Mouse (Mus musculus): ENCODE results near the gene Hint1.
A peak's percentile ranks its signal among the peaks of the same experiment; 100 is the strongest.
"Not testable (repeated sequence)": the region's sequence is repeated elsewhere in the genome, so short reads cannot be mapped to it uniquely, and the experiment has no call there.

The Hint1 gene

DNA sequence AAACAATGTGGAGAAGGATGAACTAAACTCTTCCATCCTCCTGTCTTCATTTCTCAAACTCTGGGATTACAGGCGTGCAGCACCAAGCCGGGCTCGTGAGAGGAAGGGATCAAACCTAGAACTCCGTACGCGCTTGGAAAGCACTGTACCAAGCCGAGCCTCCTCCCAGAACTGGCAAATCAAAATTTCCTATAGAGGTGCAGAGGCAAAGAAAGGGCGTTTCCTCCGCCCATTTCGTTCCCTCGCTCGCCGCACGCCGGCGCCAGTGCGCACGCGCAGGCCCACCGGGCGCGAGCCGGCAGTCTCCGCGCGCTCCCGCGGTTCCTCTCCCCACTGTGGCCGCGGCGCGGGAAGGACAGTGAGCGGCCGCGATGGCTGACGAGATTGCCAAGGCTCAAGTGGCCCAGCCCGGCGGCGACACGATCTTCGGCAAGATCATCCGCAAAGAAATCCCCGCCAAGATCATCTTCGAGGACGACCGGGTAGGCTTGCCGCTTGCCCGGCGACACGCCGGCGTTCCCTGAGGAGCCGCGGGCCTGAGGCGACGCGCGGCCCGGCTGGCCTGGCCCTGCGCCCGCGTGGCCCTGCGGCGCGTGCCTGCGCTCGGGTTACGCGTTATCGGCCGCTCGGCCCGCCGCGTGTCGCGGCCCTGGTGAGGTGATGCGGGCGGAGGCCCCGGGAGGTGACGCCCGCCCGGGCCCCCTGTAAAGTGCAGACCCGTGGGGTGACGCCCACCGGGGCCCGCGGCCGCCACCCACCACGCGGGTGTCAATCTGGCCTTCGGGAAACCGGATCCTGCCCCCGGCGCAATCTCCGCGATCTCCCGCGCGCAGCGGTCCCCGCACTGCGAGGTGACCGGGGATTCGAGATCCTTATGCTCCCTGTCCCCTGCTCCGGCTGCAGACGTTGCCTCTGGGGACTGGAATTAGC, at the start of gene Hint1:
Gene Hint1, plus strand, starts transcription at position 265 of the 930 bp plus-strand sequence.
- peak; percentile 95 for DNase-seq (ENCODE audit: low spot score)

DNA sequence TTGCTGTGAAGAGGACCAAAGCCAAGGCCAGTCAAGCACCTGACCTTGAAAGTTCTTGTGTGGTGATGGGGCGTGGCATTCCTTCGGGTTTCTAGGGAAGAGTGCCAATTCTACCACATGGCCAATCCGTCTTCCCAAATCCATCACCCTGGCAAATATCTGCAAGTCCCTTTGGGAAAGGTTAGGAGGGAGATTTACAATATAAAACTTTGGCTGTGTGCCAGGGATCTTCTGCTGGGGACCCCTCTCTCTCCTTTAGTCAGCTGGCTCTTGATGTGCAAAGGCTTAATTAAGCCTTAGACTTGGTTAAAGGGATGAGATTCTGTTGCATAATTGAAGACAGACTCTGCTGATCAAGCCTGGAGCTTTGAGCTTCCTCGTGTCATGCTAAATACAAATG, 48.7 kb upstream of the Hint1 start:
- no peak for DNase-seq (ENCODE audit: low spot score)

DNA sequence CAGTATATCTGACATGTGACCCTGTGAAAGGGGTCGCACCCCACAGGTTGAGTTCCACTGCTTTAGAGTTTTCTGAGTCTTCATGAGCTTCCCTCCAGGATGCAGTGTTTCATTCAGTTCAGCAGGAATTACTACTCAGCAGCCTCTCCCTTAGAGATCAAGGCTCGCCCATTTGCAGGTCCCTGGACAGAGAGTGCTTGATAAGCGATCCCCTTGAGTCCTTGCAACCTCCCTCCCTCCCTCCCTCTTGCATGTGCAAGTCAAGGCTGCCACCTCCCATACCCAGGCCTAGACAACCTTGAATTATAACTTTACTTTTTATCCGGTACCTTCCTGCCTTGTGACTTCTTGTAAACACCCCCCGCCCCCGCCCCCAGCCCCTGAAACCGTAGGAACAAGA, 46.7 kb upstream of the Hint1 start:
- DNase-seq (ENCODE audit: low spot score) = no peak

DNA sequence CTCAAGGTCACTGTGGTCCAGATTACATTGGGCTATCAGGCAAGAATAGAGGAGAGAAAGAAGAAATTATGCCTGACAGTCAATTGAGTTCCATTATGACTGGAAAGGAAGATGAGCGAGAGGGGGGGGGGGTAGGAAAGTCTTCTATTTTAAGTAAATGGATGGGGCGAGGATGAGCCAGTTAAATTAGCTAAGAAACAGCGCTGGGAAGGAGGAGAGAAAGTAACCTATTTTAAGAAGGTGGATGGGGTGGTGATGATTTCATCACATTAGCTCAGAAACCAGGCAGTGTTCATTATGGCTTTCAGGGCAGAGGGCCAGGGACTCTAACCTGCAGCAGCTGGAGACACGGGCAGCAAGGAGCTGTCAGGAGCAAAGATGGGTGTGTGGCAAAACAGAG, 42.7 kb upstream of the Hint1 start:
- no peak for DNase-seq (ENCODE audit: low spot score)

DNA sequence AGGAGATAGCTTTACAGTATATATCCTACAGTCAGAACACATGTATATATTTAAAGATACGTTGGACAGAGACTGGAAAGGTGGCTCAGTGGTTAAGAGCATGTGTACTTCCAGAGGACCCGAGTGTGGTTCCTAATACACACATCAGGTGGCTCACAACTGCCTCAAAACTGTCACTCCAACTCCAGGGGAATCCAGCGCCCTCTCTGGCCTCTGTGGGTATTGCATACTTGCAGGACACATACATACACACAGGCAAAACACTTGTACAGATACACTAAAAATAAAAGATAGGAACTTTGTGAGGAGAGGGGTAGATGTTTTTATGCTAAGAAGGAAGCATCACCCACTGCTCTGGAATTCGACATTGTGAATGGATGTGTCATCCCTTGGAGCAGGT, 40.4 kb upstream of the Hint1 start:
- DNase-seq (ENCODE audit: low spot score) = no peak

DNA sequence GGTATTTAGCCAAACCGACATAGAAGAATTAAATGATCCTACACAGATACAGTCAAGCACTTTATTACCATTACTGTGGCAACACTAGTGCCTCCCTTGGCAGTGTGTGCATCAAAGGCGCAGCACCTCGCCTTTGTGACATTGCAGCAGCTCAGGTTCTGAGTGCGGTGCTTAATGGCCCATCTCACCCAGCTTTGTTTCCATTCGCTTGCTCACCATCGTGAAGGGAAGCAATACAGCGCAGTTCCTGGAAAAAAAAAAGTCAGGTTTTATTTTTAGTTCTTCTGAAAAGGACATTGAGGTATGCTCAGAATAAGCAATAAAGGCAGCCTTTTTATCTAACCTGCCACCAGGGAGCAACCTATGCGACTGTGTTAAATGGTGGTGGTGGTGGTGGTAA, 39.4 kb upstream of the Hint1 start:
- DNase-seq (ENCODE audit: low spot score) = no peak

DNA sequence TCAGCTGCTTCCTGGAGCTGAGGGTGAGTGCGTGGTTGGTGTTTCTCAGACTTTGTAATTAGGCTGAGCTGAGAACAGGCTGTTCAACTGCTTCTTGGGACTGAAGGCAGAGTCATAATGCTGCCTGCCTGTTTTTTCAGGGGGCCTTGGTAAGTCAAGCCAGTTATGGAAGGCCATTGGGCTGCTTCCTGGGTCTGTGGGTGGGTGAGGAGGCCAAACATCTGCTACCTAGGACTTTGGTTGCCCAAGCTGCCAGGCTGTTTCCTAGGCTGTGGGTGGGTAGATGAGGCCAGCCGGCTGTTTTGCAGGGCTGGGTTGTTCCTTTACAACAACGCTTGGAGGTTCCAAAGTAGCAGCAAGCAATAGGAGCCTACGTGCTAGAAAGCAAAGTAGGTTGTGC, 32.4 kb upstream of the Hint1 start:
- no peak for DNase-seq (ENCODE audit: low spot score)

DNA sequence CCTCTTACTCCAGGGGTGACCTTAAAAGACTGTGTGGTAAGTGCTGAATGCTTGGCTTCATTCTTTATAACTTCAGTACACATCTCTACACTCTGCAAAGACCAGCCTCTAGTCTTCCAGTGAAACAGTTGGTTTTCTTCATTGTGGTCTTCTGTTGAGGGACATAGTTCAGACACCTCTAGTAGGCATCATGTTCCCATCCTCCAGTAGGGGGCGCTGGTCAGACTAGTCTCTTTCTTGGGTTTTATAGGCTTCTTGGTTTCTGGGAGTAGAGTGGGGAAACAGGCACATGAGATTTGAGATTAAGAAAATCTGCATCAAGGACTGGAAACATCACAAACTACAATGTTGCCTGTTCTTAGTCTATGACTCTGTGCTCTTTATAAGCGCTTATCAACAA, 31.6 kb upstream of the Hint1 start:
- no peak for DNase-seq (ENCODE audit: low spot score)

DNA sequence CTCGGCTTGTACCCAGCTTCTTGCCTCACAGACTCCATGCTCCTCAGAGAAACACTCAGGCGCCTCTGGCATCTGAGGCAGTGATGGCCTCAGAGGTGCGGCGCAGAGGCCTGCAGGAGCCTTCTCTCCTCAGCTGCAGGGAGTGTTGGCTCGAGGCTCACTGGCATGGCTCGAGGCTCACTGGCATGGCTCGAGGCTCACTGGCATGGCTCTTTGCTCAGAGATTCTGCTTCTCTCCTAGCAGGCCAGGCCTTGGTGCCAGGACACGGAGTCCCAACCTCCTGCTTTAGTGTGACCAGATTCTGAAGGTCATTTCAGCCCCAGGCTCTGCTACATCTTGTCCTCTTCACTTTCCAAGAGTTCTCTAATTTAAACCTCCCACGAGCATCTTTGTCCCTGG, 30.1 kb upstream of the Hint1 start:
- peak; percentile 20 for DNase-seq (ENCODE audit: low spot score)

DNA sequence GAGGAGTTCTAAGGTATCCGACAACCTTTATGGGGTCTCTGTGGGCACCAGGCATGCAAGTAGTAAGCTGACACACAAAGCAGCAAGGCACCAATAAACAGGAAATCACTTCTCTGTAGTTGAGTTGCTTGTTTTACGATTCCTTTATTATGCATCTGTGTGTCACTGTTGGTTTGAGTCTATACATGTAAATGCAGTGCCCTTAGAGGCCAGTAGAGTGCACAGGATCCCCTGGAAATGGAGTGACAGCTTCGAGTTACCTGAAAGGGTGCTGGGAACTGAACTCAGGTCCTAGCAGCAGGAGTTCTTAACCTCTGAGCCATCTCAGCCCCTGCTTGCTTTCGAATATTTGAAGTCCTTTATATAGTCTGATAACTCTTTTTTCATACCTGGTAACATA, 26.5 kb upstream of the Hint1 start:
- DNase-seq (ENCODE audit: low spot score) = no peak

DNA sequence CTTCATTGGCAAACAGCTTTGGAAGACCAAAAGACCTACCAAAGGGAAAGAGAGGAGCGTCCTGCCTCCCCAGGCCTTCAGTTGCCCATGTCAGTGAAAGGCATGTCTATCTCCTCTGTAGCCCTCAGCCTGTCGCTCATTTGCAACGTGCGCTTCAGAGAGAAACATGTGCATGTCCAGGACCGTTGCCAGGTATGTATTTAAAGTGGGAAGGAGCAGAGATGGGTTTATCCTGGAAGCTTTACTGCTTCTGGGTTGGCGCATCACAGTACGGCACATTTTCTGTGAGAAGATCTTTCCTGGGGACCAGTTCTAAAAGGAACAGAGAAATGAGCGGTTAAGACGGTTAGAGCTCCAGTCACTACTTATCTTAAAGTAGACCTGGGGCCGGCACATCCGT, 25.3 kb upstream of the Hint1 start:
- no peak for DNase-seq (ENCODE audit: low spot score)

DNA sequence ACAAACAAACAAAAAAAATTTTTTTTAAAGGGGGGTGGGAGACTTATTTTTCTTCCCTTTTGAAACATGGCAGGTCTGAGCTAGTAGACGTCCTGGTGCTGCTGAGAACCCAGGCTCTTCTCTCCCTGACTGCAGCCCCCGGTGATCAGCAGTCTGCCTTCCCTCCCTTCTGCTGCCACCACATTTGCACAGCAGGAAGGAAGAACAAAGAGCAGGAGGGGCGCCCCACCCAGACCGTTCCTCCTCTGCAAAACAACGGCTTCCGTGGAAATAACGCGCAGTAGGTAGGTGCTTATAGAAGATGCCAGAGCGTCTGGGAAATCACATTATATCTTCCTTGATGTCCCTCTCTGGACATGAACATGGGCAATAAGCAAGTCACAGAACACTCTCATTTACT, 21.8 kb upstream of the Hint1 start:
- DNase-seq (ENCODE audit: low spot score) = no peak

DNA sequence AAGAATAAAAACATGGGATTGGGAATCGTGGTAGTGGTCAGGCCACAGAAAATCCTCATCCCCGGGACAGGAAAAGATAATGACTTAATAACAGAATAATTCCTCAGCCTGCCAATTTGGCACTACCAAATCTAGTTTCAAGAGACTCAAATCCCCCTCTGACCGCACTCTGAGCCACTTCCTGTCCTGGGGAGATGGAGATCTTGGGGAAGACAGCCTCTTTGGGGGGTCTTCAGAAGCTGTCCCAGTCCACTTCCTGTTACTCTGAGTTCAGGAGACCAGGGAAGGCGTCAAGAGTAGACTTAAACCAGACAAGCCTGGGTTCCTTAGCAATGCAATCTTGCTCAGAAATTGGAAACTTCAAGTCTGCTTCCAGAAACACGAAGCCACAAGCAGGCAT, 21.2 kb upstream of the Hint1 start:
- DNase-seq (ENCODE audit: low spot score) = no peak

DNA sequence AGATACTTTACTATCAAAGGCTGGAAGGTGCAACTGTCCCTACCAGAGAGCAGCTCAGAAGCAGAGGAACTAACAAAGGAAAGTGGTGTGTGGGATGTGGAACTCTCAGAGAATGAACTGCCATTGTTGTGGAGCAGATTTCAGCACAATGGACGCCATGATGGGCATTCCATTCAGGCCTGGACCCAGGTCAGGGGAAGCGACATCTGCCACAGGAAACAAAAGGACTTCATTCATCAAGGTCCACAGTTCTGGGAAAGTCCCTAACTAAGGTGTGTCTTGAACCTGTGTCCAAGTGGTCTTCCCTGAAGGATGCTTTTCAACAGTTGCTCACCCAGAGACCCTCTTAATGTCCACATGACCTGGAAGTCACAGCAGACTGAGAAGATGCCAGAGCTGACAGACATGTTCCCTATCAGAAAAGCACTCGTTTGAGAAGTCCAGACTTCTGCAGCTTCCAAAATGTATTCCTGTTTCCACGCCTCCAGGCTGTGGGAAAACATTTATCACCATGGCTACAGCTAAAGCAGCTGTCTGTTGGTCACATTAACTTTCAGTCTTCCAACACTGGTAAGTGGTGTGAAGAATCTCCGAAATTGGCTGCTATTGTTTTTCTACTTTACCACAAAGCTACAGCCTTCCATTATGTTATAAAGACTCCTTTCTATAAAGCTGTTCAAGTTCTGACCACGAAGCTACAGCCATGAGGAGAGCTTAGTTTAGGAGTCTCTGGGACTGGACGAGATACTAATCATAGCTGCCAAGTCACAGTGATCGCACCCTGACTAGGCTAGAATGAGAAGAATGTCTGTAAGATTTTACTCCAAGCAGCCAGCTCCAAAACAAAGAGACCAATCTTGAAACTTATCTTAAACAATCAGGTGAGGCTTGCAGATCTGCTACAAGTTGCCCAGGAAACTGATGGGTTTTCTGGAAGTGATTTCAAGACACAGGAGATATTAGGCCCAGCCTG, 20.4 kb upstream of the Hint1 start:
- DNase-seq (ENCODE audit: low spot score) = no peak

DNA sequence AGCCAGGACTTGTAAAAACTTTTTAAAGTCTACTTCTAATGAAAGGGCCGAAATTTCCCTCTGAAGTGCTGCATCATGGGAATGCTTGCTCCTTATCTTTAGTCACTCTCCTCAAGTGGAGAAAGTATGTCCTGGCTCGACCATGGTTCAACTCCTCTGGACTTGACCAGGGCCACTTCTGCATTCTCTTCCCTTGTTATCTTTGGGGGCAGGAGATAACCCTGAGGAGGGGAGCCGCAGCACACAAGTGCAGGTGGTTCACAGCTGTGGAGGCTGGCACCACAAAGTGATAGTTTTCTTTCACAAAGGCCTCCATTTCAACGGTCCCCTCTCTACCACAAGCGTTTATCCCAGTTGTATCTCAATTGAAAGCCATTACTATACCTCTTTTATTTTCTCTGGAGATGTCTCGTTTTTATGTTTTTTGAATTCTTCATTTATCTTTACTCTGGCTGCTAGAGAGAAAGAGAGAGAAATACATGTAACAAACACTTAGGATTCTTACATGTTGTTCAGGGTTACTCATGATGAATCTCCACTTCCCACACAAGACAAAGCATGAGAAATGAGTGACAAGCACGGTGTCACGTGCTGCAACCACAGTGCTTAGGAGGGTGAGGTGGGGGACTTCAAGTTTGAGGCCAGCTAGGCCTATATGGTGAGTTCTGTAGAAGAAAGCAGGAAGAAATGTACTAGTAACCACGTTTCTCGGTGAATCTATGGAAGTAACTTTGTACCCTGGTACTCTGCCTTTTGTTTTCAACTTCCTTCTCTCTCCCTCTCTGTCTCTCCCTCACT, 16.0 kb upstream of the Hint1 start:
- DNase-seq (ENCODE audit: low spot score) = no peak

DNA sequence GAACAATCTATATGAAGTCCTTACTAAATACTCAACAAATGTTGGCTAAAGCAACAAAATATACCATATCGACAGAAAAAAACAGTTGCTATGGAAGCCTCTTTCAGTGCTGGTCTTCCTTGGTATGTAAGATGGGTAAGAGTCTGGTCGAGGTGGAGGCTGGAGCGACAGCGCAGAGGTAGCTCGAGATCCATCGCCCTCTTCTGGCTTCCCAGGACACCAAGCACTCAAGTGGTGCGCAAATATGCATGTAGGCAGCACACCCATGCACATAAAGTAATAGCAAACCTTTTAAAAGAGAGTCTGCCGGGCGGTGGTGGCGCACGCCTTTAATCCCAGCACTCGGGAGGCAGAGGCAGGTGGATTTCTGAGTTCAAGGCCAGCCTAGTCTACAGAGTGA, 14.5 kb upstream of the Hint1 start:
- no peak for DNase-seq (ENCODE audit: low spot score)

DNA sequence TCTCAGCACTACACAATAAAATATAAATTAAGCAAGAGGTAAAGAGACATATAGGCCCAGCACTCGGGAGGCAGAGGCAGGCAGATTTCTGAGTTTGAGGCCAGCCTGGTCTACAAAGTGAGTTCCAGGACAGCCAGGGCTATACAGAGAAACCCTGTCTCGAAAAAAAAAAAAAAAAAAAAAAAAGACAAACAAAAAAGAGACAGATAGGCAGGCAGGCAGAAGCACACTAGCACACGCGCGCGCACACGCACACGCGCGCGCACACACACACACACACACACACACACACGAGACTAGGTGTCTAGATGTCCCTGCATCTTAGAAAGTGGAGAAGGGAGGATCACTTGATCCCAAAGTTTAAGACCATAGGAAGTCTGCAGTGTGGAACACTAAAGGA, 7.3 kb upstream of the Hint1 start:
- not testable (repeated sequence) for DNase-seq (ENCODE audit: low spot score)

DNA sequence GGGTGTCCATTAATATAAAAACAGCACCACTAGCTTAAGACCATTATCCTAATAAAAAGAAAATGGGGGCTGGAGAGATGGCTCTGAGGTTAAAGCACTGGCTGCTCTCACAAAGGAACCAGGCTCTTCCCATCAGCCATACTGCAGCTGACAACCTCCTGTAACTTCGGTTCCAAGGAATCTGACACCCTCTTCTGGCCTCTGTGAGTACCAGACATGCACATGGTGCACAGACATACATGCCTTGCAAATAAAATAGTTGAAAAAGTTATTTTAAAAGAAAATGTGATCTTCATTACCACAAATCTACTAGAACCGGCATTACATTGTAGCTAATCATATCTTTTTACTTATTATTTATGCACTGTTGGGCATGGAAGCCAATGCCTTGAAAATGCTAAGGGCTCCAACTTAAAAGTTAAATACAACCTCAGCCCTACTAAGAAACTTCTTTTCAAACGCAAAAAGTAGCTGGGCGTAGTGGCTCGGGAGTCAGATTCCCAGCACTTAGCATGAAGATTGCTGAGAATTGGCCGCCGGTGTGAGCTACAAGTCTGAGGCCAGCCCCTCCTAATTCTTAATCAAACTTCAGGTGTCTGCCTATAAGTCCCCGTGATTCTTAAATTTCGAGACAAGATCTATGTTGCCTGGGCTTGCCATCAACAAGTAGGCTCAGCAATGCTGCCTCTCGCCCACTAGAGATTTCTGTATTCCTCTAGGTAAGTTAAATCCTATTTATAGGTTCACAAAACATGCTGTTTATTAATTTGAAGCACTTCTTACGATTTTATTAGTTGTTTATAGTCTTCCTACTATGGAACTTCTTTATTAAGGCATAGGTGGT, 6.6 kb upstream of the Hint1 start:
- DNase-seq (ENCODE audit: low spot score) = no peak

DNA sequence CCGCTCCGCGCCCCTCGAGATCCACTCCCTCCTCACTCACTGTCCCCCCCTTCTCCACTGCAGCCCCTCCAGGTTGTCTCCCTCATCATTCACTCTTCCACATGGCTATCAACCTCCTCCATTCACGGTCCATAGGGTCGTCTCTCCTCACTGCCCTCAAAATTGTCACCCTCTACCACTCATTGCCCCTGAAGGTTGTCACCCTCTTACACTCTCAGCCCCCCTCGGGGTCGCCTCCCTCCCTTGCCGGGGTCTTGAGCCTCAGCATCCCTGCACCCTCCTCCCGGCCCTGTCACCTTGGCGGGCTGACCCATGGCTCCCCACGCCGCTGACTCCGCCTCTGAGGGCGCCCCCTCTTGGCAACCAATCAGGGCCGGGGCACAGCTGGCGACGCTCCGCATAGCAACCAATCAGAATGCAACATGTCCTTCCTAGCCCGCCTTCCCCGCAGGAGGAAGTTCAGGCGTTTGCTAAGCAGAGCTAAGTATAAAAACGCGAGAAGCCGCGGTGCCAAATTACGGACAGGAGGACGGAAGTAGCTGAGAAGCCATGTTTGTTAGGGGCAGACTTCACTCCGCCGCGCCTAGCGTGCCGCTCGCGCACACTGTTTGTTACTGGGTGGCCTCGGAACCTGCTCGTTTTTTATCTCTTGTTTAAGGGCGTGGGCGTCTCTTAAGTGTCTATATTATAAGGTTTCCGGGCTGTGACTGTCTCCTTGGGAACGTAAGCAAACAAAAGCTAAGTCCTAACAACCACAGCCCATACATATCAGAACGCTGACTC, 5.7 kb upstream of the Hint1 start, which contains the start of gene Lyrm7:
Gene Lyrm7, minus strand, starts transcription at position 661 of the 783 bp plus-strand sequence.
- DNase-seq (ENCODE audit: low spot score) = peak; percentile 94
